In genomic region chr3:34639873-34640270, GRCm38 (mm10) we compare ENCODE assay signal across 13 mouse cellular contexts. TPM values are rescaled to one million over a fixed set of nuclear protein-coding genes. Genes with fewer than 3 reads are reported as not detected.
DNase-seq lines count a peak whose midpoint lies in the region; ATAC-seq and TF ChIP-seq lines count a peak whose summit lies in the region.
"Had no signal": no experiment of that assay in that cellular context is flagged by ENCODE, and none has a peak within 500 bp of the region (broad histone marks: within the 10 kb centered on the region; RNA-seq: fewer than 3 reads in every experiment).

No protein-coding gene starts in this region.

- 2% methylated on average over 10 of the region's 10 CpGs for WGBS in forebrain, embryonic 12.5 days
- WGBS in limb, embryonic 12.5 days: under 1% methylated on average over 10 of the region's 10 CpGs
- 8% methylated on average over 10 of the region's 10 CpGs for WGBS in olfactory bulb, adult 2 months
- WGBS in lung, adult 2 months: 10% methylated on average over 10 of the region's 10 CpGs

- H3K4me3 ChIP-seq in layer of hippocampus, adult 2 months: peak overlapping the region; percentile 53
- peak overlapping the region; percentile 46 for H3K4me3 ChIP-seq in forebrain, embryonic 12.5 days (replicated peaks)
- H3K4me3 ChIP-seq in limb, embryonic 12.5 days (replicated peaks): no peak overlapping the region
- peak overlapping the region; percentile 63 for H3K4me3 ChIP-seq in olfactory bulb, adult 2 months (ENCODE audit: insufficient read depth, low read depth, low read length)
- H3K4me3 ChIP-seq in lung, adult 2 months (replicated peaks; ENCODE audit: extremely low read depth, low read depth, low read length): no peak overlapping the region
- H3K4me3 ChIP-seq: gastrocnemius, adult 2 months had no signal

- TF ChIP-seq CTCF in layer of hippocampus, adult 2 months (conservative IDR thresholded peaks at IDR 0.05): no peak
- no peak for TF ChIP-seq CTCF in olfactory bulb, adult 2 months (IDR thresholded peaks at IDR 0.05; ENCODE audit: insufficient read depth, low read depth, low read length)
- no peak for TF ChIP-seq CTCF in lung, adult 2 months (IDR thresholded peaks at IDR 0.05; ENCODE audit: insufficient read depth, low read length)

- DNase-seq in layer of hippocampus, adult 2 months (ENCODE audit: low spot score in 2 of 2): no peak
- no peak for DNase-seq in layer of hippocampus, adult 8-10 months (ENCODE audit: low spot score in 2 of 2)
- DNase-seq in layer of hippocampus, adult 9-10 months (ENCODE audit: low spot score): no peak
- no peak for DNase-seq in lung, adult 2 months
- DNase-seq in lung, postnatal 14 days: no peak
- DNase-seq: gastrocnemius, adult 2 months; kidney, adult 8-10 months had no signal

- peak overlapping the region; percentile 78 for H3K9ac ChIP-seq in forebrain, embryonic 12.5 days
- H3K9ac ChIP-seq in limb, embryonic 12.5 days (replicated peaks): no peak overlapping the region
- H3K9ac ChIP-seq: lung, embryonic 14.5 days had no signal

- no peak for TF ChIP-seq POLR2A in olfactory bulb, adult 2 months (IDR thresholded peaks at IDR 0.05; ENCODE audit: insufficient read depth, low read depth, low read length)
- no peak for TF ChIP-seq POLR2A in lung, adult 2 months (IDR thresholded peaks at IDR 0.05; ENCODE audit: borderline replicate concordance, extremely low read depth, low read depth, low read length)

- peaks cover 14% of the 10 kb centered on the region; the same call in 1 of the 2 replicates for H3K27me3 ChIP-seq in forebrain, embryonic 12.5 days
- H3K27me3 ChIP-seq in limb, embryonic 12.5 days: peaks cover 96% of the 10 kb centered on the region

- peak; percentile 37; the same call in 1 of the 2 replicates for ATAC-seq in forebrain, embryonic 12.5 days (ENCODE audit: low FRiP score)
- ATAC-seq in limb, embryonic 12.5 days (ENCODE audit: insufficient number of reproducible peaks, insufficient read depth, low FRiP score, low TSS enrichment, low read depth): no peak

- H3K27ac ChIP-seq in layer of hippocampus, adult 2 months: peak overlapping the region; percentile 89
- H3K27ac ChIP-seq in forebrain, embryonic 12.5 days: peak overlapping the region; percentile 94
- no peak overlapping the region for H3K27ac ChIP-seq in limb, embryonic 12.5 days
- peak overlapping the region; percentile 97 for H3K27ac ChIP-seq in olfactory bulb, adult 2 months (ENCODE audit: insufficient read depth, low read depth, low read length)
- H3K27ac ChIP-seq: gastrocnemius, adult 2 months had no signal

- H3K4me2 ChIP-seq in forebrain, embryonic 12.5 days: peak overlapping the region; percentile 89
- H3K4me2 ChIP-seq in limb, embryonic 12.5 days: 0 out of 2 replicates have a peak overlapping the region, but pooled peaks have one; percentile 15
- H3K4me2 ChIP-seq: lung, embryonic 14.5 days had no signal

- H3K36me3 ChIP-seq in forebrain, embryonic 12.5 days (replicated peaks): no peaks in the 10 kb centered on the region
- no peaks in the 10 kb centered on the region for H3K36me3 ChIP-seq in limb, embryonic 12.5 days

- H3K4me1 ChIP-seq in forebrain, embryonic 12.5 days: peaks cover 74% of the 10 kb centered on the region
- peaks cover 9% of the 10 kb centered on the region for H3K4me1 ChIP-seq in limb, embryonic 12.5 days (replicated peaks)
- peaks cover 38% of the 10 kb centered on the region for H3K4me1 ChIP-seq in olfactory bulb, adult 2 months (ENCODE audit: control insufficient read depth, insufficient read depth, low read length)
- H3K4me1 ChIP-seq in lung, adult 2 months (ENCODE audit: control insufficient read depth, insufficient read depth, low read length): no peaks in the 10 kb centered on the region

- no peaks in the 10 kb centered on the region; the same call in 1 of the 2 replicates for H3K9me3 ChIP-seq in forebrain, embryonic 12.5 days
- no peaks in the 10 kb centered on the region for H3K9me3 ChIP-seq in limb, embryonic 12.5 days

RNA-seq across cellular contexts. Expression of gene Sox2, which starts 10.3 kb away (rescaled TPM):
- 10 to 100 TPM; 41.1 to 45.9 TPM for total RNA-seq in layer of hippocampus, adult 2 months (2021)
- 10 to 100 TPM; 38.6 to 47.2 (median 43.5) TPM for total RNA-seq in layer of hippocampus, adult 8-10 months (2022)
- polyA plus RNA-seq in forebrain, embryonic 12.5 days (2016; fragmentation: Nextera tagmentation; extraction: Ambion mirVana): 75.5 and 77.0 TPM in 2 replicates
- 0.52 and 0.90 TPM in 2 replicates for polyA plus RNA-seq in limb, embryonic 12.5 days (2016; fragmentation: Nextera tagmentation; extraction: Ambion mirVana)
- not detected in 2 replicates for polyA plus RNA-seq in olfactory bulb, adult 2 months (2012; ENCODE audit: insufficient read depth, insufficient read length, low replicate concordance, missing spikeins)
- polyA plus RNA-seq in lung, adult 2 months (2012; rRNA removed): 14.2 and 16.0 TPM in 2 replicates
- total RNA-seq: common myeloid progenitor, adult 5-6 weeks; gastrocnemius, adult 2 months; monocyte, adult 5-6 weeks had no signal

Comparison
In these comparisons a context has a peak if more than half of its experiments do, and no peak if none do; other contexts are left out.
1. H3K4me3 ChIP-seq: peak in layer of hippocampus, adult 2 months (single experiment), forebrain, embryonic 12.5 days (single experiment) and olfactory bulb, adult 2 months (single experiment); none in limb, embryonic 12.5 days (single experiment) and lung, adult 2 months (single experiment).